Mouse (Mus musculus) urinary bladder, postnatal 25 days (tissue): ENCODE results near the gene Vsx2.
"Not testable (repeated sequence)": the region's sequence is repeated elsewhere in the genome, so short reads cannot be mapped to it uniquely, and the experiment has no call there.

ENCODE experiments used
- DNase-seq: peaks from one replicate; pipeline ENCODE4 v3.0.0; 2022; ENCODE audit warnings: low spot score

Gene Vsx2

DNA sequence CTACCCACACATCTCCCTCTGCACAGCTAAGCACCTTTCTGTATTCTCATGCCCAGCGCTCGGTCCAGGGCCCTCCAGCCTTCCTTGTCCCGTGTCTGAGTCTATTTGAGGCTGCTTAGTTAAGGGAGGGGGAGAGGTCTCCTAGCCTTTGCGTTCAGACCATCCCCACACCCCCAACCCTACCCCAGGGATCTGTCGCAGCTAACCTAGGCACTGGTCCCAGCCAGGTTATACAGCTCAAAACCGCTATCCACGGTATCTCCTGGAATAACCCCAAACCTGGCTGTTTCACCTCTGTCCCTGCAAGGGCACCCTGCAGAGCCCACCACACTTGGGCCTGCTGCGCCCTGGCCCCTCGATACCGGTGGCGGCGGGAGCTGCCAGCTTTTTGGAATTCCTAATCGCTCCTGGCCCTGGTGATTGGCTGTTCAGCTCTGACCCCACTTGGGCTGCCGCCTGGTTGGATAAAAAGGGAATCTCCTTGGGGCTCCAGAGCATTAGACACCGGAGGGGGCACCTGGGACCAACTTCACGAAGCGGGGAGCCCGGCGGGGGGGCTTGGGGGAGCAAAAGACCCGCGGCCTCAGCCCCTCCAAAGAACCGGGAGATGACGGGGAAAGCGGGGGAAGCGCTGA lies at the start of gene Vsx2:
Gene Vsx2 (plus strand): TSS at position 427 of the 635 bp plus-strand sequence.
- no peak for DNase-seq

DNA sequence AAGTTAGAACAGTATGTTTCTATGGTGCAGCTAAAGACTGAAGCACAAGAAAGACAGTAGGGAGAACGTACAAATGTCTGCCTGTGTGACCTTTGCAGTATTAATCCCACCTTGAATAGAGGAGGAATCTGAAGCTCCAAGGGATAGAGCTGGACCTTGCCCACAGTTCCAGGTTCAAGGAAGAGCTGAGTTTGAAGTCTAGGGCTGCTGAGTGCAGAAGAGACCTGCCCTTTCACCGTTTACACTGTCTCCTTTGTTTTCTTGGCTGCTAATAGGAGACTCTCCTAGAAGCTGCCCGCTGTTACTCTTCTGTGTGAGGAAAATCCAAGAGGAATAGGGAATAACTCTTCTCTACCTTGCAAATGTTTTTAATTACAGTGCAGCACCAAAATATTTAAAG lies 45.8 kb upstream of the Vsx2 start:
- DNase-seq = no peak

DNA sequence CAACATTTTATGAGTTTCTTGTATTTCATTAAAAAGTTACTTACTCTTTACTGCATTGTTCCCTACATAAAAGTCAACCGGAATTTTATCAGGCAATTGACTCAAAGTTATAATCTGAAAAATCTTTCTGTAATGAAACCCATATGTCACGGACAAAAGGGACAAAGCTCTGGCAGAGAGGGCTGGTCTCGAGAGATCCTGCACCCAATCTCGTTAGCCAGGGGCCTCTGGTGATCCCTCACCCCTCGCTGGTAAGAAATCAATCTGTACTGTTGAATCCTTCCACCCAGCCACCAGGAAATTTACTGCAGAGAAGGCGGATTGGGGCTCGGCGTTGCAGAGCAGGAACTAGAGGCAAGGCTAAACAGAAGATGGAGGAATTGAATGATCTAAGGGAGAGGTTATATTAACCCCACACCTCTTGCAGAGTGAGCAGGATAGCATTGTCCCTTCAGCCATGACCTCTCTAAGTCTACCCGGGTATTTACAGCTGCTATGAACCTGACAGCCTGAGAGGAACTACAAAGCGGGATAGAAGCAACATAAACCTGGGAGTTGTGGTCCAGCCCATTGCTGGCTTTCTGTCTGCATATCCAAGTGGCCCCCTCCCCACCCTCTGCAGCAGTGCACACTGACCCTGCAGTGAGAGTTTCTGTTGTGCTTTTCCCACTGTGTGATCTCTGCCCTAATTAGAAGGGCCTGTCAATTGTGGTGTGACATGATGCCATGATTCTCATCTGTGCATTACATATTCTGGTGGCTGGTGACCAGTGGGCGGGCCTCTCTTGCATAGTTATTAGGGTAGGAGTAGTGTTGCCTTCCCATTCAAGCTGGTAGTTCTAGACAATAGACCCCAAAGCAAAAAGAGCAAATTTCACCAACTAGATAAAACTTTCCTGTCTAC lies 45.2 kb upstream of the Vsx2 start:
- no peak for DNase-seq

DNA sequence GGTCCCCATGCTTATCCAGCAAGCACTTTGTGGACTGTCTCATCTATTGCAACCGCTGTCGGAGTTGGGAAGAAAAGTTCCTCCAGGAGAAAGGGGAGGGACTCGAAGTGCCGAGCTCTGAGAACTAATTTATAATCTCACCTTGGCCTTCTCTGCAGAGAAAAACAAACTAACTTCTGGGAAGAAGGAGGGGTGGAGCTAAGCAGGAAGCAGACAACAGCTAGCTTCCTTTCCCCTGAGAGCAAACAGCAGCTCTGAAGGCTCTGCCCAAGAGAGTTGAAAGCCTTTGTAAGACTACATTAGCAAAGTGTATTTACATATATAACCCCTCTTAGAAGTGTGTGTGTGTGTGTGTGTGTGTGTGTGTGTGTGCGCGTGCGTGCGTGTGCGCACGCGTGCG lies 44.1 kb upstream of the Vsx2 start:
- no peak for DNase-seq

DNA sequence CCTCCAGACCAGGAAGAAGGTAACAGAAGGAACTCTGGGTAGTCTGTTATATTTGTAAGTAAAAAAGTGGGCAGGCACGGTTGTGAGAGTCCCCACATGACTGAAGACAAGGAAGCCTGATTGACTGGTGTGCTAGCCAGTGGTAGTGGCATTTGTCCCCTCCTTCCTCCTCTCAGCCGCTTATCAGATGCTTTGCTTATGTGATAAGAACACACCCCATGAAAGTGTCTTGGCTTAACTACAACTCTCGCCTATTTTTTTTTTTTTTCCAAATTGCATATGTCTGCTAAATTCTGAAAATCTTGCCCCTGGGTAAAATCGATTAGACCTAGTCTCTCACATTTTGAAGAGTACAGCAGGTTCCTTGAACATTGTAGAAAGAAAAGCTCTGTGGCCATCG lies 39.1 kb upstream of the Vsx2 start:
- no peak for DNase-seq

DNA sequence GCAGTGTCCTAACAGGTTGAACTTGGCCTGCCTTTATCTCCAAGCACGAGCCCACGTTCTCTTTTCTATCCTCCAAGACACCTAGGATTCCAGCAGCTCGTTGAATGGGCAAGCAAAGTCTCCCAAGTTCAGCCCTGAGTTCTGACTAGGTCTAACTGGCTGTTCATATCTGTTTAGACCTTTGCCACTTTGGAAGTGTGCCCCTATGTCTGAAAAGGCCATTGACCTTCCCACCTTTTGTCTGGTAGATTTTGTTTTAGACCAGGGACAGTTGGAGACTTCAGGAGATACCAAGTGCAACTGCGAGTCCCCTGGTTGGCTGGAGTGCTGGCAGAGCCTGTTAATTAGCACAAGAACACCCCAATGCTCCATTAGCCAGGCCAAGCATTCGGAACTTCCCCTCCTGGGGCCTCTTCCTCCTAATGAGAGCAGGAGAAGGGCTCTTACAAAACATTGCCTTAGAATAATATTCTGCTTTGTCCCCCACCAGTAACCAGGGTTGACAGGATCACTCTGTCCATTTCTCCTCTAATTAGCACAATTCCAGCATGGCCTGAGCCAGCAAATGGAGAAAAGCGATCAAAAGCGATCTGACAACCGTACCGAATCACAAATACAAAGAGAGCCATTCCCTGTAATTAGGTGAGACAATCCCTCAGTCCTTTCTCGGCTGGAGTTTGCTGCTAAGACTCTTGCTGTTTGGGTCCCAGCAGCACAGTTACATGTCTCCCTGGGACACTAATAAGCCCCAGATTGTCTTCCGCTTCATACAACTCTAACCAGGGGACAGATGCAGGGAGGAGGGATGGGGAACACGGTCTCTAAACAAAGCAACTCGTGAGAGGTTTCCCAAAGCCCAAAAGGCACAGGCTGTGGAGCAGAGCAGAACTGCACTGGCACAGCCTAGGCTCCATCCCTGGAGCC lies 37.4 kb upstream of the Vsx2 start:
- no peak for DNase-seq

DNA sequence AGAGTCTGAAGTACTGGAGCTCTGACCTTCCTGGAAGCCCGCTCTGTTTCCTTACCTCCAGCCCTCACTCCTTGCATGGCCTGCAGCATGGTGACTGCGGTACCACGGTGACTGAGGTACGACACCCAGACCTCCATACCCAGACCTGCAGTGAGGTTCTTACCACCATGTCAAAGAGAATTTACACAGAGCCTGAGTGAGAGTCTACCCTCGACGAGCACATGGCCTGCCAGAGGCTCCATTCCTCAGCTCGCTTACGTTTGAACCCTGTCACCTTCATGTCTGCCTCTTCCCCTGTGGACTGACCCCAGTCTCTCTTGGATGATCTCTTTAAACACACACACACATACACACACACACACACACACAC lies 36.7 kb upstream of the Vsx2 start:
- no peak for DNase-seq

DNA sequence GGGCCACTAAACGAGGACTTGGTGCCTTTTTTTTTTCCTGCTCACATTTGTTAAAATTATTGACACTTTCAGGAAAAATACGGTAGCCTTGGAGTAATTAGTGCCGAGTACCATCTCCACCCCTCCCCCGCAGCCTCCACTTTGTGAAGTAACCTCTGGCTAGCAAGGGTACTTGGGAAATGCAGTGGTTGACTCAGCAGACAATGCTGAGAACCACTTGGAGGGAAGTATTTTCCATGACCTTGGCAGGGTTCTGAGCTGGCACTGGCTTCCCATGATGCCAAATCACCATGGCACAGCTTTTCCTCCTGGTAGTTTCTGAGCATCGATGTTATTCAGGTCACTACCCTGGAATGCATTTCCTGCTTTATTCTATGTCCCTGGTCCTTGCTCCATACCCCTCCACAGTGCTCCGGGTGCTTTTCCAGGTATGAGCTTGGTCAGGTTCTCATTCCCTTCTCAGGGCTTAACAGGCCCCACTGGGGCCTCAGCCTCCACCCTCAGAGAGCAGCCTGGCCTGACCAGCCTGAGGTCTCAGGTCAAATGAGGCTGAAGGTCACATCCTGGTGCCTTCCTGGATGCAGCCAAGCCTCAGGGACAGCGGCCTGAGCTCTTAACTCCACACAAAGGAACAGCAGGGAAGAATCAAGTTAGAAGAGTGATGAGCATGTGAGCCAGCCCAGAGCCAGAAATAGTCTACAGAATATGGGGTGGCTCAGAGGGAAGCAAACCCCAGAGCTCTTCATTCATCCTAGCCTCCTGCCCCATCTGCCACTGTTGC lies 35.7 kb upstream of the Vsx2 start:
- DNase-seq = no peak

DNA sequence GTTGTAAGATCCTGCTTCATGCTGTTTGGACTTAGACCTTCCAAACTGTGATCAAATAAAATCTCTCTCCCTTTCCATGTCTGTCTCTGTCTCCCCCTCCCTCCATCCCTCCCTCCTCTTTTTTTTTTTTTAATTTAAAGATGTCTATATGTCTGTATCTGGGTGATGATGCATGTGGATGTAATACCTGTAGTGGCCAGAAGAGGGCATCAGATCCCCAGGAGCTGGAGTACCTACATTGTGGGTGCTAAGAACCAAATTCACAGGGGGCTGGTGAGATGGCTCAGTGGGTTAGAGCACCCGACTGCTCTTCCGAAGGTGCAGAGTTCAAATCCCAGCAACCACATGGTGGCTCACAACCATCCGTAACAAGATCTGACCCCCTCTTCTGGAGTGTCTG lies 30.0 kb upstream of the Vsx2 start:
- not testable (repeated sequence) for DNase-seq

DNA sequence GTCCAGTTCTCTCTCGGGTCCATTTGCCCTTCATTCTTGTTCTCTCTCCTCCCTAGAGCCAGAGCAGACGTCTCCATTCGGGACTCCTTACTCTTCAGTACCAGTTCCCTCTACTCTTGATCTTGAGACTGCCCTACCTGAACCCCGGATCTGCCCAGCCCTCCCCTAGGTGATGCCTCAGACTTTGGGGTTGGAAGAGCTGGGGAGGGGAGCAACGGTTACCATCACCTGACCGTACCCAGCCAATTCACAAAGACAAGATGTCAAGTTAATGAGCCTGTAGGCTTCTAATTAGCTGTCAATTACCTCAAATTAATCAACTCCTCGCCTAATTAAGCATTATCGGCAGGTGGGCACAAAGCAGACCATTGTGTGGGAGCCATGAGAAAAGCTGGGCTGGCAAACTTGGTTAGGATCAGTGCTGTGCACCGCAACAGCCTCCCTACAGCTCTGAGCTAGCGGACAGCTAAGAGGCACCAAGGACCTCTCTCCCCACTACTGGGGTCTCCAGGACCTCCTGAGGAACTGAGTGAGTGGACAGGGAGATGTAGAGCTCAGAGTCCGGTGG lies 28.1 kb upstream of the Vsx2 start:
- no peak for DNase-seq

DNA sequence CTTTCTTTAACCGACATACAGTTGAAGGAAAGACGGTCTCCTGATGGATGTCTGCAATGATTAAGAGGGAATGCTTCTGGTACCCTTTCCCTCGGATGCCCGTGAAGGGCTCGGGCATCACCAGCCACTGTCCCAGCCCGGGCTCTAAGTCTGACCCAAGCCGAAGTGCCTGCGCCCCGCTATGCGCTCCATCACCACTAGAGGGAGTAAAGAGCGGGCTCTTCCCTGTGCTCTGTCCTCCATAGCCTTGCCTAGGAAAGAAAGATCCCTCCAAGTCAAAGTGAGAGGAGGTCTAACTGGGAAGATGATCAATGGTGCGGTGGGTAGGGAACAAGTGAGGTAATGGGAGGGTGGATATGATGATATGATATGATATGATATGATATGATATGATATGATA lies 23.5 kb upstream of the Vsx2 start:
- peak; percentile 55 for DNase-seq

DNA sequence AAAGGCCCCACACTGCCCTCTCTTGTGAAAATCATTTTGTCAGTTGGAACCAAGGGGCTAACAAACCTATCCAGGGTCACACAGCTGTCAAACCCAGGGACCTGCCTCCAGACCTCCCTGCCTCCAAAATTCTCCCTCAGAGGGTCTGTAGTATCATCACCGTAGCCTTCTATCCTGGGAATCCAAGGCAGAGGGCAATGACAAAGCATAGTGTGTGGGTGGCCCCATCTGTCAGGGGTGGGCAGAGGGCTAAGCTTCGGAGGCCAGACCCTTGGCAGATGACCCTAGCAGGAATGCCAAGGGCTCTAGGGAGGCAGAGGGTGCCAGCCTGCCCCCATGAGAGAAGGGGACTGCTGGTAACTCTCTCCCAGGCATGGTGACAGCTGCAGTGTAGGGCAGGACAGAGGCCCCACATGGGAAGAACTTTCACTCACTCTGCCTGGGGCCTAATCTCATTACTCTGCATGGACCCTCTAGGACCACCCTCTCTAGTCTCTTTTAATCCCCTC lies 22.9 kb upstream of the Vsx2 start:
- no peak for DNase-seq

DNA sequence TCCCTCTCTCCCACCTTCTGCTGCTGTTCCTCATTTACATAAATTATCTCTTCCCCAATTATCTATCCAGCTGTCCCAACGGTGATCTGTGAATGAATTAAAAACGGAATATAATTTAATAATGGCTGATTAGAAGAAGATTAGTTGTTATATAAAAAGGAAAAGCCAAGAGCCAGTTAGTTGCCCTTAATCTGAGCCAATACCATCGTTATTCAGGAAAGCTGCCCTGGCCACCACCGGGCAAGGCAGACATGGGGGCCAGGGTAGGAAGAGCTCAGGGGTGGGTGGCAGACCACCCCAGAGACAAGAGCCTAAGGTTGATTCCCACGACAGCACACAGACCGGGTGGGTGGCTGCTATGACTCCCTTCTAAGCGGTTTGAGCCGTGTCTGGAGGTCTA lies 21.3 kb upstream of the Vsx2 start:
- no peak for DNase-seq

DNA sequence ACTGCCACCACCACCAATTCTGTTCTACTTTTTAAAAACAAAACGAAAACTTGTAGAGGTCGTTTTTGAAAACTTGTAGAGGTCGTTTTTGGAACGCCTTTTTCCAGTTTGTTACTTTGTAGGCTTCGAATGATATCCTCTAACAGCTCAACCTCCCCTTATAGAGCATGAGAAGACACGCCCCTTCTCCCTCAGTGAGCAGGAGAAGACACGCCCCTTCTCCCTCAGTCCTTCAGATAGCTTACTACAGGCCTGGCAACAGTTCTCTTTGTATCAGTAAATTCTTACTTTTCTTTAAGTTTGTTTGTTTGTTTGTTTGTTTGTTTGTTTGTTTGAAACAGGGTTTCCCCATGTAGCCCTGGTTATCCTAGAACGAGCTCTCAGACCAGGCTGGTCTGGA lies 14.3 kb upstream of the Vsx2 start:
- no peak for DNase-seq

DNA sequence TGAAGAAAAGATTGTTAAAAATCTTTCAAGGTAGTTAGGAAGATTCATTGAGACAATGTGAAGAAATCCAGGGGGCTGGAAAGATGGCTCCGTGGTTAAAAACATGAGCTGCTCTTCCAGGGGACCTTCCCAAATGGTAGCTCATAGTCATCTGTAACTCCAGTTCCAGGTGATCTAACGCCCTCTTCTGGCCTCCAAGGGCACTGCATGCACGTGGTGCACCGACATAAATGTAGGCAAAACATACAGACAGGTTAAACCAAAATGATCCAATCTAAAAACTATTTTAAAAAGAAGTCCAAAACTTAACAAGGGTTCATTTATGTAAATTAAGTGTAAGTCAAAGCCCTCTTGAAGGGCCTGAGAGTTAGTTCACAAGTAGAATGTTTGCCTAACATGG lies 7.0 kb upstream of the Vsx2 start:
- DNase-seq = no peak

DNA sequence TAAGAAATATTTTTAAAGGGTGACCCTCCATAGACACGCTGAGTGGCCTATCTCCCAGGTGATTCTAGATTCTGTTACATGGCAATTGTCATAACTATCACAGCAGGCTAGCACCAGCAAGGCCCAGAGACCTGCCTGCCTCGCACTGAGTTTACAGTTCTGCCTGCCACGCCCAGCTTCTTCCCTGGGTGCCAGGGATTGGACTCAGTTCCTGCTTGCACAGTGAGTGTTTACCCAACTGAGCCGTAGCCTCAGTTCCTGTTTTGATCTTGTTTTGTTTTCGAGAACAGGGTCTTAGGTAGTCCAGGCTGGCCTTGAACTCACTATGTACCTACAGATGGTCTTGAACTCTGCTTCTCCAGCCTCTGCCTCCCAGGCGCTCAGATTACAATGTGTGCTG lies 2.0 kb upstream of the Vsx2 start:
- DNase-seq = no peak

DNA sequence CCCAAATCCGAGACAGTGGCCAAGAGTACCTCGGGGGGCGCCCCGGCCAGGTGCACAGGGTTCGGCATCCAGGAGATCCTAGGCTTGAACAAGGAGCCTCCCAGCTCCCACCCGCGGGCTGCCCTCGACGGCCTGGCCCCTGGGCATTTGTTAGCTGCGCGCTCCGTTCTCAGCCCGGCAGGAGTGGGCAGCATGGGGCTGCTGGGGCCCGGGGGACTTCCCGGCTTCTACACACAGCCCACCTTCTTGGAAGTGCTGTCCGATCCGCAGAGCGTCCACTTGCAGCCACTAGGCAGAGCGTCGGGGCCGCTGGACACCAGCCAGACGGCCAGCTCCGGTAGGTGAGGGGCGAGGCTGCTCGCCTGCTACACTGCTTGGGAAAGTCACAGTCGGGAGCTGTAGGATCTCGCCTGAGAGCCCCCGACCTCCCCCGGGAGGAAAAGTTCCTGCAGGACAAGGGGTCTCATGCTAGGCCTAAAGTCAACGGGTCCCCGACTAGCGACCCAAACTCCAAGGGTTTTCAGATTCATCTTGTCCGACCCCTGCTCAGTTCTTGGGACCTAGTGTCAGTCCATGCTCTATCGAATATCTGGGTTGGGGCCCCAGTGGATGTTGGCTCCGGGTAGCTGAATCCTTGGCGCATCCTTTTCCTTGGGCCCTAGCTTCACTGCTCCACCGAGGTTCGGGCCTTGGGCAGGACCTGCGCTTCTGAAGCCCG lies 573 bp downstream of the Vsx2 start:
- no peak for DNase-seq

DNA sequence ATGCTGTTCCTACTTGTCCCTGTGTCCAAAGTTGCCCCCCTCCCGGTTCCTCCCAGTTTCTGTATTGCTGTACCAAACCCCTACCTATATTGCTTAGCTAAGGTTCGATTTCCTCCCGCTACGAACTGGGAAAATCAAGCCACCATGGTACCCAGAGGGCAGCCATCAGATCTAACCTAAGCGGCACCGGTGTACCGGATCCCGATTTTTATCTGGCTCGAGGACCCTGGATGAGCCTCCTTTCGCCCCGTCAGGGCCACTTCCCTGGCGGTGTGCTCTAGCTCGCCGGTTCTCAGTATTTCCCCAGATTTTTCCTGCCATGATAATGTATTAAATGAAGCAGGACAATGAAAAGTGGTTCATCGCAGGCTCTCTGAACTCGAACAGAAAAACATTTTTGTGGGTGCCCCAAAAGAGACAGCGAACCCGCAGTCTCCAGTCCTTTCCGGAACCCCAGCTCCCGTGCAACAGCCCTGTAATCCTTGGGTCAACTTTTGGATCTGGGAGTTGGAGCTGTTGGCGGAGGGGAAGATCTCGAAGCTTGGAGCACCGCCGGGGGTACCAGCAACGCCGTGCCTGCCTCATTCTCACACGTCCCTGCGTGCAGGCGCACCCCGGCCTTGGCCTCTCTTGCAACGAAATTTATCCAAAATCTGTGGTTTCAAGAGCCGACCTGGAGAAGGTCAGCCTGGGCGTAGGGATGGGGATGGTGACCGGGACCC lies 1.3 kb downstream of the Vsx2 start:
- DNase-seq = no peak

DNA sequence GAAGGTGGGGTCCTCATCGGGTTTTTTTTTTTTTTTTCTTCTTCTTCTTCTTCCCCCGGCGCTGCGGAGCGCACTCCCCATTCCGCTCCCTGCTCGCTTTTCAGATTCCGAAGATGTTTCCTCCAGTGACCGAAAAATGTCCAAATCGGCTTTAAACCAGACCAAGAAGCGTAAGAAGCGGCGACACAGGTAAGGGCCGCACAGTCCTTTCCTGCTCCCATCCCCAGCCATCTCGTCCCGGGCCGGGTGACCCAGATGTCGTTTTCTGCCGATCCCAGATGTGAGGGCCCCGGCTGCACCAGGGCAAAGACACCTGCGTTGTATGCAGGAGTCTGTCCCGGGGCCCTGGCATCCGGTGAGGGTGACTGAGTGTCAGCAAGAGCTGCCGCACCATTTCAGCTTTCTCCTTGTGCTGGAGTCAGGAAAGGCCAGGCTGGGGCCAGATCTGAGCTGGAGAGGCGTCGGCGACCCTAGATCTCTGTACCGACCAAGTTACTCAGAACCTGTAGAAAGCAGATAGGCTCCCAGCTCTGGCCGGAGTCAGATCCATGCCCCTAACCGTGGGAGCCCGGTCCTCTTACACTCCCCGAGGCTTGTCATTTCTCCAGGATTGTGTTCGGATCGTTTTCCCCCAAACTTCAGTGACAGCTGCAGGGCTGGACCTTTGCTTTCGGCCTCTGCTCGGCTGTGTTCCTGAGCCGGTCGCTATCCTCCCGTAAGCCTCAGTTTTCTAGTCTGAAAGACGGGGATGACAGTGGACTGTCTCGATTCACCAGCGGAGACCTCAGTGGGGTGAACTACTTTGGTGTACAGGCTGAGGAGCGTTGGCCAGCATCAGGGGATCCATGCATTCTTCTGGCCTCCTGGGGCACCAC lies 2.1 kb downstream of the Vsx2 start:
- DNase-seq = no peak
